Mouse (Mus musculus) stomach, postnatal 0 days (tissue): Measurements from ENCODE around the gene Olfr827.

ENCODE experiments used
- CTCF ChIP-seq: IDR thresholded peaks from 2 replicates; pipeline ENCODE4 v1.5.1; 2016; ENCODE audit warnings: antibody characterized with exemption, low read depth, mild to moderate bottlenecking, moderate library complexity
- EP300 ChIP-seq: optimal IDR thresholded peaks from 2 replicates; pipeline ENCODE3; 2016; ENCODE audit warnings: antibody characterized with exemption

DNA sequence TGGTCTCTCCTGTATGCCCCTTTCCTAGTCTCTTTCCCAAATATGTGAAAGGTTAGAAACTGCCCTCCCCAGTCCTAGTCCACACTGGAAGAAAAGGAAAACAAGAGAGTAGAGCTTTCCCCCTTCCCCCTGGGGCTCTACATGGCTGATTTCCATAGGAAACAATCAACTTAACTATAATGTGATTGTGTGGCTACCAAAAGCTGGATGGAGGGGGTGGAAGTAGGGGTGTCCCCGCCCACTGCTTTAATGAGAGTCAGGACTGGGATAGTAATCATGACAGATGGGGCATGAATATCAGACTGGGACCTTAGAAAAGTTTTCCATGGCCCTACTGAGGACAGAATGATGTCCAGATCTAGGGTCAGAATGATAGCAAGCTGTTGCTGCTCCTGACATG is 20.4 kb upstream of the Olfr827 start:
- TF ChIP-seq CTCF (no peak), EP300 (no peak)
